Mouse (Mus musculus): ENCODE measurements around the gene Pde6h. TPM values are rescaled to one million over a fixed set of nuclear protein-coding genes. Genes with fewer than 3 reads are reported as not detected.

Gene Pde6h
- total RNA-seq (2023): not detected

DNA sequence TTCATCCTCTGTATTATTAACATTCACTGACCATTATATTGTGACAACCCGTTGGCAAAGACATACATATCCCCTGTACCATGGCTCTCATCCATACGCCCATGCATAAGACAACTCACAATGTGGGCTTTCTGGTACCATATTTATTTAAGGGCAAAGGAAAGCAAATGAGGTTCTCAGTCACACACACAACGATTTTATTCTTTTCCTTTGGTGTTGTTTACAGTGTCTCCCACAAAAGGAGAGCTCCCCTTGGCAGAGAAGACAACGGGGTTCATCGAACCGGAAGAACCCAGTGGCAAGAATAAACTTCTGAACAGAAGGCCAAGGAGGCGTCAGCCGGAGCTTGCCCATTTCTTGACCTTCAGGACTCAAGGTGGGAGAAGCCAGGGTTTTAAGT lies at the start of gene Pde6h:
Gene Pde6h, plus strand, starts transcription at position 301 of the 400 bp plus-strand sequence.

GRCm38 (mm10) chr6:136875670-136876069 lies 48.0 kb upstream of the Pde6h start, which contains the start of gene Mgp:
Gene Mgp, minus strand, starts transcription at chr6:136875823.

DNA sequence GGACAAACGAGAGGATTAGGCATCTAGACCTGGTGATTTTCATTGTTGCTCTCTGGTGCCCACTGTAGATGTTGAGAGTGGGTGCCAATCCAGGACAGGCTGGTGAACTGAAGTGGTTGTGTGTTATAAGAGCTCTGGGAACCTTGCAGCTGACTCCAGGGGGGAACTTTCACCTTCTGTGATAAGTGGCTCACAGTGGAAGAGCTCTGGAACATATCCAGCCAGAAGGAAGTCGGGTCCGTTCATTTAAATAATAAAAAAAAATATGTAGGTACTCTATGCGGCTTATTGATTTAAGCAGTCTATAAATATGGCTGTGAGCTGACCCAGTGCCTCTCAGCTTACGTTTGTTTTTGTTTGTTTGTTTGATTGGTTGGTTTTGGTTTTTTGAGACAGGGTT lies 1.6 kb upstream of the Pde6h start, which contains the start of gene Erp27:
Gene Erp27, minus strand, starts transcription at position 101 of the 400 bp plus-strand sequence.

DNA sequence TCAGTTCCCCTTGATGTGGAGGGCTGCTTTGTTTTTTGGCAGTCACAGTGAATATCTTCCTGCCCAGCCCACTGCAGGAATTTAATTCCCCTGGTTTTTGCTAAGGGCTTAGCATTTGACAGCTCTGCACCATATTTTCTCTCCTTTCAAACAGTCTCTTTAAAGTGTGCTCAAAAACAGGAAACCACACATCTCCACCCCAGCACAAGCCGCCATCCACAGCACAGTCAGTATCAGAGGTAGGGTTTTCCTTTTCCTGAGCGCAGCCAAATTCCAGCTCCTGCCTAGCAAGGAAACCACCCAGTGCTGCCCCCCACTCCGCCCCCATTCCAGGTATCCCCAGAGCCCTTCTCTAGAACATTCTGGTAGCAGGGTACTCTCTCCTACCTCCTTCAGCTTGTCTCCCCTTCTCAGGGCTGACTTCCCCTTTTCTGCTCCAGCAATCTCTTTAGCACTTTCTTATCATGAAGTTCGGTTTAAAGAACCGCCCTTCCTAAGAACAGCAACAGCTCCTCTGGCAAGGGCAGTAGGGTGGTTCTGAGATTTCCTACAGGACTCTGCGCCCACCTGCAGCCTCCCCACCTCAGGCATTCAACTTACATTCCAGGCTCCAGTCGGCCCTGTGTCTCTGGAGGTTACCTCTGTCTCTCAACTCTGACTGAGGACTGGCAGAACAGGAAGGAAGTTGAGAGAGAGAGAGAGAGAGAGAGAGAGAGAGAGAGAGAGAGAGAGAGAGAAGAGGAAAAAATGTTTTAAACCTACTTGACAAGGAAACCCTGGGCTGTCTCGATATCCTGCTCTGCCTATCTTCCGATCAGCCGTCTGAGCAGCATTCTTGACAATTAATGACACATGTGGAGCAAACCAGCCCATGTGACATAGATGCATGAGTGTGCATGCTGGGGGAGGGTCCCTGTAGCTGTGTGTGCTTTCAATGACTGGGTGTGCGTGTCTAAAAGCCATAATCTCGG lies 17.7 kb downstream of the Pde6h start, which contains the start of gene Arhgdib:
Gene Arhgdib, minus strand, starts transcription at position 849 of the 971 bp plus-strand sequence.

Other genes starting within 250 kb of the Pde6h start
- under 1 TPM; 0.39 to 0.68 TPM for gene Gucy2c, start 142.1 kb upstream of the Pde6h start, total RNA-seq (2023)
- 10 to 100 TPM; 20.0 to 22.3 TPM for gene Hist4h4, start 119.4 kb upstream of the Pde6h start, total RNA-seq (2023)
- gene H2afj, start 115.6 kb upstream of the Pde6h start, total RNA-seq (2023): 100 to 1,000 TPM; 116 to 131 TPM
- gene BC049715, start 96.2 kb upstream of the Pde6h start, total RNA-seq (2023): 1 to 10 TPM; 2.3 to 3.4 TPM
- 100 to 1,000 TPM; 112 to 125 TPM for gene Wbp11, start 95.6 kb upstream of the Pde6h start, total RNA-seq (2023)
- not detected for gene Smco3, start 88.4 kb upstream of the Pde6h start, total RNA-seq (2023)
- not detected for gene Art4, start 66.1 kb upstream of the Pde6h start, total RNA-seq (2023)
- gene Mgp, start 48.0 kb upstream of the Pde6h start, total RNA-seq (2023): not detected
- gene Erp27, start 1.7 kb upstream of the Pde6h start, total RNA-seq (2023): 1 to 10 TPM; 2.4 to 2.9 TPM
- gene Arhgdib, start 18.1 kb downstream of the Pde6h start, total RNA-seq (2023): 100 to 1,000 TPM; 669 to 800 TPM
- under 1 TPM in 1 of 2 experiments, not detected in 1; 0.76 TPM for gene Rerg, start 246.7 kb downstream of the Pde6h start, total RNA-seq (2023)